Mouse (Mus musculus) megakaryocyte, embryonic 14.5 days (primary cell): ENCODE data around the gene Pcf11.

Experiments
- FLI1 ChIP-seq: IDR thresholded peaks from 2 replicates; pipeline ENCODE4 v1.6.1; 2012; ENCODE audit warnings: low read length, inconsistent platforms, mixed read lengths
- GATA1 ChIP-seq: IDR thresholded peaks from 3 replicates; pipeline ENCODE4 v1.6.1; 2012; ENCODE audit warnings: mixed read lengths, low read length, inconsistent platforms, borderline replicate concordance

DNA sequence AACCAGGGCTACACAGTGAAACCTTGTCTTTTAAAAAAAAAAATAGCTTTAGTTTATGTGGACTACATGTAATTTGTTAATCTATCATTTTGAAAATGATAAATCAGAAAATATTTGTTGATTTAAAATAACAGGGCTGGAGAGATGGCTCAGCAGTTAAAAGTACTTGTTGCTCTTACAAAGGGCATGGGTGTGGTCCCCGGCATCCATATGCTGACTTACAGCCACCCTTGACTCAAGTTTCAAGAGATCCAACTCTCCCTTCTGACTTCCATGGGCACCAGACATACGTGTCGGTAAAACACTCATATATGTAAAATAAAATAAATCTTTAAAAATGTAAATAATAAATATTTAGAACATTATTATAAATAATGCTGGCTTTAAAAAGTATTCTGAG lies 5.4 kb upstream of the Pcf11 start:
- TF ChIP-seq GATA1 = no peak
- TF ChIP-seq FLI1 = no peak
